Mouse (Mus musculus) adrenal gland, postnatal 25 days (tissue): ENCODE results near the gene Asb5. TPM values are rescaled to one million over a fixed set of nuclear protein-coding genes. Genes with fewer than 3 reads are reported as not detected.
"Not testable (repeated sequence)": the region's sequence is repeated elsewhere in the genome, so short reads cannot be mapped to it uniquely, and the experiment has no call there.

ENCODE experiments used
- DNase-seq: peaks from one replicate; pipeline ENCODE4 v3.0.0; 2021; ENCODE audit warnings: mixed read lengths
- total RNA-seq: library from RNA; stranded (reverse); gene quantifications from 2 replicates; pipeline ENCODE4 v1.2.3, GENCODE M21; 2021

The Asb5 gene
- total RNA-seq, 1 experiment from 2014 or later = 0.46 TPM

GRCm38 (mm10) chr8:54537285-54537684, 7.9 kb downstream of the Asb5 start:
- DNase-seq = no peak

DNA sequence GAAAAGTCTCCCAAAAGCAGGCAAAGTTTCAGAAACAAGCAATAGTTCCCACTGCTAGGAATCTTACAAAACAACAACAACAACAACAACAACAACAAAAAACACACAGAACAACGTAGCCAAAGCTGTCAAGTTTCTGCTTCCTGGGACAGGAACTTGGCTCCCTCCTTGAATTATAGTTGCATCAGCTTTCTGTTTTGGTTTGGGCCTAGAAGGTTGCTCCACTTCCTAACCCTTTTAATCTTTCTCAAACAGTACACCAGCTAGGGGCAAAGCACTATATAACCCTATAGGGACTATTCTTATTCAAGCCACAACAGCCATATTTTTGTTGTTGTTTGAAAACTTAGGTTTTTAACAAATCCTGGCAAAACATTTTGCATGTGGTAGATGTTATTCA, 12.0 kb downstream of the Asb5 start:
- no peak for DNase-seq

DNA sequence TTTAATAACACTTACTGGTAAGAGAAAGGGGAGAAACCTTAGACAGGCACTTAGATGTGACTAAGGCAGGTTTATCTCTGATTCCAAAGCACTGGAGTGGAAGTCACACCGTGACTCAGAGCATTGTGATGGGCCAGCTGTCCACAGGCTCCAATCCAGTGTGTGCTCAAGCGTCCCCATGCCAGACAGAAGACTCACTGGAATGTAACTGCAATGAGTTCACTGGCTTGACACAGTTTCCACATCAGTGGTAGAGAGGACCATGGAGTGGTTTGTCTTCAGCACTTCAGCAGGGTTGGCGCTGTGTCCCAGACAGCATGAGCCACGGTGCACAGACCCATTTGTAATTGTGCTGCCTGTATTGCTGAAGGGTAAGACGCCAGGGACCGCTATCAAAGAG, 19.0 kb downstream of the Asb5 start:
- peak; percentile 23 for DNase-seq

- DNase-seq = no peak
Observed at GRCm38 (mm10) chr8:54550026-54550574, 20.7 kb downstream of the Asb5 start.

DNA sequence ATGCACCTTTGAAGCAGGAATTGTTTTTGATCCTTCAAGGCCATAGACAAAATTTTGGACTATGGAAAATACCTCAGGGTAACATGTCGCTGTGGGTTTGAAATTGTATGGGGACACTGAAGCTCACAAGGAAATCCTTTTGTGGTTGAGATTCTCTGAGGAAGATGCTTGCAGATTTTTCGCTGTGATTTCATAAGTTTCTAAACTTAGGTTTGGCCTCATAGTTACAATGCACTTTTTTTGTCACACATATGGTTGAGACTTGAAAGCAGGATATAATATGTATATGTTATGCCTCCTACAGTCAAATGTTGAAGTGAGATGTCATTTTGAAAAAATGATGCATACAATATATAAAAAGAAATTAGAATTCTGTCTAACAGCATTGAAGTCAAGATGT, 25.5 kb downstream of the Asb5 start:
- DNase-seq = no peak

DNA sequence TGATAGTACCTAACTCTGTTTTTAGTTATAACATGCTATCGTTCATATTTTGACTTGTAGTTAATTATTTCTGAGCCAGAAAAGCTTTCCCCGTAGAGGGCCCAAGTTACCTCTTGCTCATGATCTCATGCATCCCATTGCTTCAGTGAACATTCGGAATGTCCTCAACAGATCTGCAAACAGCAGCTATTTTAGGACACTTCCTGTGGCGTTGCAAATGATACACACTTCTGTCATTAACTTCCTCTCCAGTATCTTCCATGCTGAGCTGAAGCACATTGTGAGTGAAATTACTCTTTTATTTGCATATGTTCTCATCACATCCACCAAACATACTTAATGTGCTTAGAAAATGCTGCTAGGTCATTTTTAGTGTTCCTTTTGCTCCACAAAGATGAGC, 32.8 kb downstream of the Asb5 start:
- DNase-seq = no peak

DNA sequence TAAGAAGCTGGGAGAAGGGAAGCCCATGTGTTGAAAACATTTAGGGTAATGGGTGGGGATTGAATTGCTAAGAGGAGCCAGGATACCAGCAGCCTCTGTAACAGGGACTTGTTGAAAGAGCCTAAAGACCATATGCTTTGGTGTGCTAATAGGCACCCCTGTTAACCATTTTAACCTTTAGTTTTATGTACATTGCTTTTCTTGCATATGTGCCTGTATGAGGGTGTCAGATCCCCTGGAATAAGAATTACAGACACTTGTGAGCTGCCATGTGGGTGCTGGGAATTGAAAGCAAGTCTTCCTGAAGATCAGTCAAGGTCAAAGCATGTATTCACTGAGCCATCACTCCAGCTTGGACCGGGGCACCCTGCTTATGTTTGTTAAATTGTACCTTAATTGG, 35.8 kb downstream of the Asb5 start:
- DNase-seq = no peak

DNA sequence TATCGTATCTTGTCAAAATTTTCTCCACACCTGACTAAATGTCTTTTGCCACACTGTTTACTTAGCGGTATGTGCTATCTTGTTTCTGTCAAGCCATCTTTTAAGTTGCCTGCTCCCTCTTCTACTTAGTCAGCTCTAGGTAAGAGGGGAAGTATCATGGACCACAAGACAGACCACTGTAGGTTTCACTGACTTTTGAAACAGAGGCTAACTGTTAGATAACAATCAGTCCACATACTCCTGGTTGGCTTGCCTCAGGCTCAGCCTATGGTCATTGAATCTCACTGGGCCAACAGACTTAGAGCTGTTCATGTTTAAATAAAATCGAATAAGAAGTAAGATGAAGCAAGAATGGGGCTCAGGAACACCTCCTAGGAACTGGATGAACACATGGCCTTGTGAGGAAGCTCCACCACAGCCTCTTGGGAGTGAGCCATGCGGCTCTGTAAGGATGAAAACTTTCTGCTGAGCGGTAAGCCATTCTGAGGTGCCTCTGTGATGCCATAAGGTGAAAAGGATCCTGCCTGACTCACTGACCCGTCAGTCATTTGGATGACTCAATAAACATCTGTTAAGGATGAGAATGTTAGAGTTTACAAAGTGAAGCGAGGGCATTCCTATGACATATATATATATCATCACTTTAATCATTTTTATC, 36.4 kb downstream of the Asb5 start:
- DNase-seq = no peak

GRCm38 (mm10) chr8:54567168-54567567, 37.8 kb downstream of the Asb5 start:
- no peak for DNase-seq

DNA sequence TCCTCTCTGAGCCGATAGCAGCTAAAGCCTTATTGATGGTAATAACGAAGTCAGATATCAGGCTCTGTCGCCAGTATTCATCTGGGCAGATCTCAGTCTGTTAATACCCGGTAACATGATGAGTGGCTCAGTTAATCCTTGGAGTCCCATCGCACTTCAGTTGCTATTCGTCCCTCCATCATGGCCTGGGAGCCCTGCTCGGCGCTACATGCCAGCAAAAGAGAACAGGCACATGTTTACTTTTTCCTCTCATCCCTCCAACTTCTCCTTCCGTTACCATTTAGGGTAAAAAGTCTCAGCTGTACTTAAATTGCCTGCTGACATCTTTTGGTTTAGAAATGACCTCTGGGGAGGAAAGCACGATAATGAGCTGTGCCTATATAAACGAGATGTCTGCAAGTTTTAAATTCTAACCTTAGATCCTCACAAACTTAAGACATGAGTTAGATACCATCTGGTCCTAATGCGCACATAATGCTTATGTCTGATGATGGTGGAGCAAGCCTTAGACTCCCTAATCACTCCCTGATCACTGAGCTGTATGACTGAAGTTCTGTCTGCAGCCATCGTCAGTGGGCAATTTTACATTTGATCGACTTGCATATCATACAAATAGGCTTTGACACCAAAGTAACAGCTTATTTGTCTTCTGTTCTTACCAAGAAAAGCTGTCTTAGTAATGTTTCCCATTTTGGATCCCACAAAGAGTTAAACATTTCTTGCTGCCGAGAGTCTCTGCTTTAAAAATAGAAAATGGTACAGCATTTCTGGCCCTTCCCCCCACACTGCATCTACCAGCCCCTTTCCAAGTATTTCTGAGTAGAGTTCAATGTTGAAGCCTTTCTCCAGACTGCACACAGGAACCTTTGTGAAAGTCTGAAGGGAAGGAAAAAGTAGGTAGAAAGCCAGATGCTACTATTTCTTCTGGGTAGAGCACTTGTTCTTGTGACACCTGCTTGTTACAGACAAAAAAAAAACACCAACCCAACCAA, 41.5 kb downstream of the Asb5 start:
- no peak for DNase-seq

DNA sequence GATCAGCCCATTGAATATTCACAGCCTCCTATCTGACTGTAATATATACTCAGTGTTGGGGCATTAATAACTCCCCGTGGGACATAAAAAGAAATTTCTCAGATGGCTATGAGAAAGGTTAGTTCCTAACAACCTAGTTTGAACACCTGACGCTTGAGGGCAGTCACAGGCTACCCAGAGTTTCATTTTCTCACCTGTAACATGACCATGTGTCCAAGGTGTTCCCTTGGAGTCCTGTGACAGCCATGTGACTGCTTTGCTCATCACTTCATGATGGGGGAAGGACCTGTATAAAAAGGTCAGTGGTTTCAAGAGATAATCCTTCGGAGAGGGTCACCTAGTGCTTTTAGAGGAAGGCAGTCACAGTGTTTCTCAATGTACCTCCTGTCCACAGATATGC, 52.1 kb downstream of the Asb5 start:
- no peak for DNase-seq

GRCm38 (mm10) chr8:54582886-54583285, 53.5 kb downstream of the Asb5 start:
- no peak for DNase-seq

DNA sequence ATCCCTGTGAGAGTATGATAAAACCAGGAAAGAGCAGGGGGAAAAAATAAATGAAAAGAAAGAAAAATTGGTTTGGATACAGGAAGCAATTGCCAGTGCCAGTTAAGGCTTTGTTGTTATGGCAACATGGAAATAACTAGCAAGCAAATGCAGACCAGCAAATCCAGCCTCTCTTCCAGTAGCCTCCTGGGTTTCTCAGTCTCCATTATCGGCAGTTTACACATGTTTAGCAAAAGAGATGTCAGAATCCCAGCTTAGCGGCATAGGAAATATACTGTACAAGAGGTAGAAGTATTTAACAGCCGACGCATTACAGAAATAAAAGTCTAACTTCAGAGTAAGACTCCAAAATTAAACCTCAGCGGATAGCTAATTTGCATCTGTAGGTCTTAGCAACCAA, 65.3 kb downstream of the Asb5 start:
- DNase-seq = no peak

- no peak for DNase-seq
Observed at GRCm38 (mm10) chr8:54596051-54596450, 66.7 kb downstream of the Asb5 start.

DNA sequence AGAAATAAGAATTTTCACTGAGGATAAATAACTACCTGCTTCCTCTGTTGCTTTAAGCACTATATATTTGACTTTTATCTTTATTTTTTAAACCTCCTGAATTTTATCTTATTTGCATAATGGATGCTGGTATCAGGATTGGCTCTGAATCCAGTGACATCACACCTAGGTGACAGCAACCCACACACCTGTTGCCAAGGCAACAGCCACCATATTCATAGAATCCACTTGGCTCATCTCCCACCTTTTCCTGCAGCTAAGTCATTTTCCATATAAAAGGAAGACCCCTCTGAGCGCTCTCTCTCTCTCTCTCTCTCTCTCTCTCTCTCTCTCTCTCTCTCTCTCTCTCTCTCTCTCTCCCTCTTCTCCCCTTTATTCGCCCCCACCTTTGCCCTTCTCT, 67.6 kb downstream of the Asb5 start:
- no peak for DNase-seq

DNA sequence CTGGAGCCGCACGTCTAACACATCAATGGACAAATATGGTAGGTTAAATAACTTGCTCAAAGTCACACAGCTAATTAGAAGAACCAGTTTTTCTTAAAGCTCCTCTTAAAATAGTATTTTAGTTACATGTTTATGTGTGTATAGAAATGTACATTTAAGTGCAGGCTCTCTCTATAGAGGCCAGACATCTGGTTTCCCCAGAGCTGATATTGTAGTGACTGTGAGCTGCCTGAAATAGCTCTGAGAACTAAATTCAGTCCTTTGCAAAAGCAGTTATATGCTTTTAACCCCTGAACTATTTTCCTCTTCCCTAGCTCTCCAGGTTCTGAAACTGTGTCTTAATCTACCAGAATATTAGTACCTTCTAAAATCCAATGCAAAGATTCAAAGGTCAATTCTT, 68.0 kb downstream of the Asb5 start:
- DNase-seq = no peak

DNA sequence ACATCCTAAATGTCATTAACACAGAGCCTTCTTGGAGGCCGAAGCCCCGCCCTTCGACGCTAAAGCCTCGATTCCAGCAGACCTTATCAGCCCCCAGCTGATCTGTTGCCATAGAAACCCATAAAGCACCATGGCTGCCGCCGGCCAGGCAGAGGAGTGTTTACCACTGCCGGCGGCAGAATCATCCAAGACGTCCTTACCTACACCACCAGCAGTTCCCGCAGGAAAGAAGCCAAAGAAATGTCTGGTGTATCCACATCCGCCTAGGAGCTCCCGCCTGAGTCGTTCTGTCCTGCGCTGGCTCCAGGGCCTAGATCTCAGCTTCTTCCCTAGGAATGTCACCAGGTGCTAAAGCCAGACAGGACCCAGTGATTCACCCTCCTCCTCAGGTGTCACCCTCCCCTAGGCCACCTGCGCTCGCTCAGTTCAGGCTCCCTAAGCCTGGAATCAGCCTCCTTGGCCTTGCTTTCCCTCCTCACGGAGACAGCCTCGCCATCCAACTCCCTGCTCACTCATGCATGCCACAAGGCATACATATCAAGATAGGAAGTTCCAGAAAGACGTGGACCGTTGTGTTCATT, 71.4 kb downstream of the Asb5 start, which contains the start of gene Spata4:
Gene Spata4 (plus strand): TSS at position 111 of the 581 bp plus-strand sequence.
- peak; percentile 61 for DNase-seq

DNA sequence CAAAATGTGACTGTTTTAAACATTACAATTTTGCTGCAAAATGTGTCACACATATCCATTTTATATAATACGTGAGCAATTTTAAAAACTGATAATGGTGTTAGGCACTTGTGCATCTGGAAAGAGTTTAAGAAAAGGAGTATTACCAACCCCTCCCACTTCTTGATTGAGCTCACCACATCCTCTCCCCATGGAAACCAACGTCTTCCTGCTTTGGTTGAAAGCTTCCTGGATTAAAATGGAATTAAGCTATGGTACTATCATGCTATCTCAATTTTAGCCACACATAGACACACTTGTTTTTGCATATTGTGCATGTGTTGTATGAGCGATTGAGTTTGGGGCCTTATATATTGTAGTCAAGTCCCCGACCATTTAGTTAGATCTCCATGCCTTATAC, 74.1 kb downstream of the Asb5 start:
- DNase-seq = no peak

GRCm38 (mm10) chr8:54609336-54609735, 80.0 kb downstream of the Asb5 start:
- DNase-seq = no peak

GRCm38 (mm10) chr8:54610238-54610637, 80.9 kb downstream of the Asb5 start:
- DNase-seq = peak; percentile 64

DNA sequence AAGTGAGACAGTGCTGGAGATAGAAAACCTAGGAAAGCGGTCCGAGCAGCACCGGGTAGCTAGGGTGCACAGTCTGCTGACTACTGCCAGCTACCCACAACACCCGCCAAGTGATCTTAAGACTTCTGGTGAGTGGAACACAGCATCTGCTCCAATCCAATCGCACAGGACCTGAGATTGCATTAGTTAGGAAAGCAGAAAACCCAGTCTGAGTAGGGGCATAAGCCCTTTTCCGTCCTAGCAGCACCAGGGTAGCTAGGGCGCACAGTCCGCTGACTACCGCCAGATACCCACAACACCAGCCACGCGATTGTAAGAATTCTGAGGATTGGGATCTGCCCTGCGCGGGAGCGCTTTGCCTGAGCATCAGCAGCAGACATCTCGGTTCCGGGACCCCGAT, 87.3 kb downstream of the Asb5 start:
- not testable (repeated sequence) for DNase-seq
